Mouse (Mus musculus): ENCODE data around the gene Vmn2r46. TPM values are rescaled to one million over a fixed set of nuclear protein-coding genes. Genes with fewer than 3 reads are reported as not detected.
"Not testable (repeated sequence)": the region's sequence is repeated elsewhere in the genome, so short reads cannot be mapped to it uniquely, and the experiment has no call there.

Gene Vmn2r46
- polyA plus RNA-seq (2012) = not detected in 2 replicates

DNA sequence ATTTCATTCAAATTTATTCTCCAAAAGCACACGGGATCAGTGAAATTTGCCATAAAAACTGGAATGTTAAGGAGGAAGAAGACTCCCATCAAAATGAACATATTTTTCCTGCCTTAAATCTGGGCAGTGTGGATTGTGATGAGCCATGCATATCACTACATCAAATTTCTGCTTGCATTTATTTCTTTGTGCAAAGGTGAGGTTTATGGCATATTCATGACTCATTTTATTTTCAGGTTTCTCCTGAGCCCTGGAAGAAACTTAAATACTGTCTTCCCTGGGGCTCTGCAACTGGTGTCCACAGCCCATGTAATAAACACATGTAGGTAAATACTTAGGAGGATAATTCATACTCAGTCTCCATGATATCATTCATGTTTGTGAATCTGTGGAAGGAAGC, at the start of gene Vmn2r46:
Gene Vmn2r46, minus strand, starts transcription at position 101 of the 400 bp plus-strand sequence.
- H3K36me3 ChIP-seq (ENCODE audit: control insufficient read depth); H3K4me3 ChIP-seq (replicated peaks); H3K27me3 ChIP-seq (ENCODE audit: control insufficient read depth); H3K9me3 ChIP-seq (ENCODE audit: control insufficient read depth, low read length); H3K4me1 ChIP-seq (ENCODE audit: control insufficient read depth): not testable (repeated sequence)

Other genes starting within 250 kb of the Vmn2r46 start
- not detected in 2 replicates for gene Vmn2r47, start 70.8 kb upstream of the Vmn2r46 start, polyA plus RNA-seq (2012)
- not detected in 2 replicates for gene Vmn2r48, start 183.0 kb upstream of the Vmn2r46 start, polyA plus RNA-seq (2012)
- not detected in 2 replicates for gene Vmn2r49, start 221.7 kb upstream of the Vmn2r46 start, polyA plus RNA-seq (2012)